Mouse (Mus musculus) liver, embryonic 14.5 days (tissue): ENCODE measurements at regions not wholly inside any gene's neighbourhood (a gene's known extent, or its start where the extent isn't known, plus 50 kb on each side); places are given as distances from the start of the nearest gene placed in this dataset.

Experiments used
- ATAC-seq: fragments of 200-750 bp; cut with Nextera tagmentation; 2 replicates; pipeline ENCODE4 v1.8.0; 2017; ENCODE audit warnings: moderate number of reproducible peaks, mild to moderate bottlenecking, moderate library complexity; ENCODE audit not compliant: insufficient read depth
- DNase-seq, 3 experiments: peaks; one replicate each; pipeline ENCODE4 v3.0.0-alpha.2; 2012 to 2013; ENCODE audit warnings: low read depth in 3 of 3, low spot score in 3 of 3
- H3K27ac ChIP-seq: fragments of 300-500 bp; sonication (generic); 2 replicates; pipeline ENCODE4 v1.5.1; 2014; ENCODE audit warnings: moderate library complexity, mild to moderate bottlenecking, control low read depth, inconsistent platforms
- H3K27me3 ChIP-seq: fragments of 300-500 bp; sonication (generic); 2 replicates; pipeline ENCODE4 v1.6.1; 2014; ENCODE audit warnings: mild to moderate bottlenecking, low read length, moderate library complexity; ENCODE audit not compliant: control insufficient read depth, insufficient read depth
- H3K36me3 ChIP-seq: fragments of 300-500 bp; sonication (generic); replicated peaks from 2 replicates; pipeline ENCODE4 v1.6.1; 2014; ENCODE audit warnings: low read depth; ENCODE audit not compliant: control insufficient read depth, insufficient read depth
- H3K4me1 ChIP-seq, 2 experiments: fragments of 200-500 bp in 1 of 2; fragments of 300-500 bp in 1 of 2; sonication (generic) in 1 of 2; replicated peaks; 2 replicates each; pipeline ENCODE4 v1.6.1; 2012 to 2014; ENCODE audit warnings: antibody characterized with exemption in 1 of 2, inconsistent platforms in 1 of 2, low read length in 1 of 2; ENCODE audit not compliant: control insufficient read depth in 2 of 2, insufficient read depth in 2 of 2
- H3K4me2 ChIP-seq: fragments of 300-500 bp; sonication (generic); 2 replicates; pipeline ENCODE4 v1.6.1; 2014; ENCODE audit warnings: low read depth, mild to moderate bottlenecking, control low read depth, moderate library complexity
- H3K4me3 ChIP-seq, 2 experiments: fragments of 200-500 bp in 1 of 2; fragments of 300-500 bp in 1 of 2; sonication (generic) in 1 of 2; 2 replicates each; pipeline ENCODE4 v1.5.1; 2012 to 2014; ENCODE audit warnings: low read depth in 2 of 2, low read length in 2 of 2, mild to moderate bottlenecking in 2 of 2, control low read depth in 1 of 2, inconsistent platforms in 1 of 2, moderate library complexity in 1 of 2; ENCODE audit not compliant: insufficient read depth in 1 of 2
- H3K9ac ChIP-seq: fragments of 300-500 bp; sonication (generic); replicated peaks from 2 replicates; pipeline ENCODE4 v1.6.1; 2014; ENCODE audit warnings: mild to moderate bottlenecking, control low read depth, moderate library complexity
- H3K9me3 ChIP-seq: fragments of 300-500 bp; sonication (generic); 2 replicates; pipeline ENCODE4 v1.6.1; 2016; ENCODE audit warnings: low read length, mixed read lengths; ENCODE audit not compliant: control insufficient read depth
- CTCF ChIP-seq: IDR thresholded peaks from 2 replicates; pipeline ENCODE4 v1.5.1; 2016; ENCODE audit warnings: antibody characterized with exemption, low read depth, control low read depth
- EP300 ChIP-seq: IDR thresholded peaks from 2 replicates; pipeline ENCODE4 v1.6.1; 2016; ENCODE audit warnings: antibody characterized with exemption, low read depth
- WGBS: fragments of 180-500 bp; shearing (Covaris S2); extraction: QIAGEN DNeasy Blood & Tissue Kit; methylation state at CpG from one replicate; pipeline ENCODE4 v1.1.7; 2014; ENCODE audit not compliant: insufficient replicate concordance; 5-methylcytosine and 5-hydroxymethylcytosine counted together

- peak; percentile 63 for TF ChIP-seq CTCF
- TF ChIP-seq EP300: no peak
- Histone ChIP-seq H3K27me3 (no peaks in the 10 kb centered on the region), H3K36me3 (no peaks in the 10 kb centered on the region), H3K4me2 (no peak overlapping the region), H3K9me3 (no peaks in the 10 kb centered on the region), H3K4me3 (no peak overlapping the region), H3K9ac (no peak overlapping the region), H3K4me1 (no peaks in the 10 kb centered on the region), H3K27ac (no peak overlapping the region)
- 58% methylated on average over 12 of the region's 12 CpGs for WGBS
- ATAC-seq: no peak
- no peak for DNase-seq
These were observed 59.9 kb upstream of the Prelid3b start for GRCm38 (mm10) chr2:174532671-174533363.

- H3K4me2 ChIP-seq: no peak overlapping the region
- no peaks in the 10 kb centered on the region for H3K9me3 ChIP-seq
- no peaks in the 10 kb centered on the region for H3K36me3 ChIP-seq
- DNase-seq (no peak), ATAC-seq (no peak)
- no peak overlapping the region for H3K27ac ChIP-seq
- no peak overlapping the region for H3K9ac ChIP-seq
- H3K4me3 ChIP-seq: no peak overlapping the region
- 71% methylated on average over 5 of the region's 5 CpGs for WGBS
- H3K4me1 ChIP-seq: no peaks in the 10 kb centered on the region
- no peak for TF ChIP-seq CTCF
- TF ChIP-seq EP300: no peak
- no peaks in the 10 kb centered on the region for H3K27me3 ChIP-seq
These were observed 67.8 kb upstream of the Prelid3b start for GRCm38 (mm10) chr2:174540717-174541116.

- 64% methylated on average over 3 of the region's 3 CpGs for WGBS
These were observed 74.3 kb upstream of the Prelid3b start for GRCm38 (mm10) chr2:174547207-174547606.

GRCm38 (mm10) chr2:174547701-174548100, 74.8 kb upstream of the Prelid3b start:
- Histone ChIP-seq H3K27ac (no peak overlapping the region), H3K9ac (no peak overlapping the region), H3K4me3 (no peak overlapping the region), H3K27me3 (no peaks in the 10 kb centered on the region), H3K36me3 (no peaks in the 10 kb centered on the region), H3K4me1 (no peaks in the 10 kb centered on the region), H3K9me3 (no peaks in the 10 kb centered on the region), H3K4me2 (no peak overlapping the region)
- TF ChIP-seq CTCF (no peak), EP300 (no peak)
- WGBS: 61% methylated on average over 6 of the region's 6 CpGs
- ATAC-seq (no peak), DNase-seq (no peak)

More at GRCm38 (mm10) chr2:174547207-174547606, 74.3 kb upstream of the Prelid3b start:
- Histone ChIP-seq H3K27ac (no peak overlapping the region), H3K4me1 (no peaks in the 10 kb centered on the region), H3K4me2 (no peak overlapping the region), H3K36me3 (no peaks in the 10 kb centered on the region), H3K27me3 (no peaks in the 10 kb centered on the region), H3K9me3 (no peaks in the 10 kb centered on the region), H3K4me3 (no peak overlapping the region), H3K9ac (no peak overlapping the region)
- TF ChIP-seq EP300 (no peak), CTCF (peak; percentile 64)
- DNase-seq (no peak), ATAC-seq (no peak)

- no peaks in the 10 kb centered on the region for H3K36me3 ChIP-seq
- no peak overlapping the region for H3K4me2 ChIP-seq
- no peak for ATAC-seq
- TF ChIP-seq EP300 (no peak), CTCF (no peak)
- no peaks in the 10 kb centered on the region for H3K4me1 ChIP-seq
- no peak for DNase-seq
- no peak overlapping the region for H3K9ac ChIP-seq
- 55% methylated on average over 4 of the region's 4 CpGs for WGBS
- no peaks in the 10 kb centered on the region for H3K27me3 ChIP-seq
- no peak overlapping the region for H3K27ac ChIP-seq
- no peak overlapping the region for H3K4me3 ChIP-seq
- no peaks in the 10 kb centered on the region for H3K9me3 ChIP-seq
These were observed 75.9 kb upstream of the Prelid3b start for GRCm38 (mm10) chr2:174548776-174549175.
